Mouse (Mus musculus) E14TG2a.4 (cell line): Measurements from ENCODE around the gene Dhrs7.

ENCODE experiments used
- CTCF ChIP-seq: conservative IDR thresholded peaks from 2 replicates; pipeline ENCODE4 v1.5.1; 2014; ENCODE audit warnings: low read length
- NANOG ChIP-seq: IDR thresholded peaks from 2 replicates; pipeline ENCODE4 v1.6.1; 2014; ENCODE audit warnings: borderline replicate concordance, low read length, mixed read lengths
- POU5F1 ChIP-seq: IDR thresholded peaks from 2 replicates; pipeline ENCODE4 v1.6.1; 2014; ENCODE audit warnings: low read length, borderline replicate concordance

DNA sequence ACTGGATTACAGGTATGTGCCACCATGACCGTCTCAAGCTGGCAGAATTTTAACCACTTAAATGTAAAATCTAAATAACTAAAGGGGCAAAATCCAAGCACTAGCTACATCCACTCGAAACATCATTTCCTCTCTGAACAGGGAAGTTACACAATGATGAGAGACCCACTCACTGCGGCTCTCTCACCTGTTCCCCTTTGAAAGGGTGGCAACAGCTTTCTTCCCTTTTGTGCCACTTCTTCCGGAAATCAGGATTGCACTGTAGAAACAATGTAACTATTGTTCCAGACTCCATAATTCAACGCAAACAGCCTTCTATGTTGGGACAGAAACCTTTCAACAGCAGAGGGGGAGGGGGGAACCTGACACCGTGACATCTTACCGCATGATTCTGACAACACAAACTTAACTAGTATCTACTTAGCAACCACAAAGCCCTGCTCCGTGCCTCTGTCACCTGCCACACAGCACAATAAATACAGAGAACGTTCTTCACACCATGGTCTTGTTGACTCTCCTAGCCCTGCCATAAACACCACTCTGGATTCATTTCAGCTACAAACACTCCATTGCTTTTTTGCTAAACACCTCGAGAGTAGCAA lies 3.3 kb upstream of the Dhrs7 start:
- TF ChIP-seq CTCF = no peak
- TF ChIP-seq POU5F1 = no peak
- no peak for TF ChIP-seq NANOG
